Mouse (Mus musculus): ENCODE results near the gene Otulin. TPM values are rescaled to one million over a fixed set of nuclear protein-coding genes. Genes with fewer than 3 reads are reported as not detected.

Otulin gene
- total and polyA plus RNA-seq, 3 experiments = 40.0 to 84.8 (median 80.2) TPM

- Histone ChIP-seq H3K27me3 (replicated peaks) (no peaks in the 10 kb centered on the region), H3K9ac (ENCODE audit: insufficient read depth, low read depth) (no peak overlapping the region), H3K36me3 (replicated peaks in 1 of 2; ENCODE audit: control insufficient read depth in 1 of 2, insufficient read depth in 1 of 2, low read length in 1 of 2) (peaks cover 38 to 85% of the 10 kb centered on the region in 2 experiments), H3K79me2 (replicated peaks; ENCODE audit: control insufficient read depth, extremely low read depth, insufficient read depth, poor library complexity, severe bottlenecking) (no peaks in the 10 kb centered on the region), H3K4me2 (ENCODE audit: insufficient read depth, low read depth, poor library complexity, severe bottlenecking) (peak overlapping the region; percentile 75; the same call in 1 of the 2 replicates), H3K27ac (ENCODE audit: insufficient read depth, low read depth) (peak overlapping the region; percentile 60), H3K9me3 (replicated peaks; ENCODE audit: low read length) (no peaks in the 10 kb centered on the region), H3K4me1 (ENCODE audit: control insufficient read depth in 1 of 2, insufficient read depth in 2 of 2) (peaks cover 15 to 53% of the 10 kb centered on the region in 2 experiments), H3K4me3 (replicated peaks in 1 of 3; ENCODE audit: low read depth in 2 of 3, low read length in 2 of 3, poor library complexity in 1 of 3) (no peak overlapping the region)
- peak; percentile 91 for DNase-seq (ENCODE audit: extremely low read depth)
- in situ Hi-C loops (cut with MboI; ENCODE audit: low pct_ligation_motif_present, low pct_unique_long_range_greater_than_20kb, low sequenced_read_pairs) = no loop called here
- TF ChIP-seq ZC3H11A (IDR thresholded peaks at IDR 0.05; ENCODE audit: low read depth, low read length) (no peak), POLR2A (IDR thresholded peaks at IDR 0.05; ENCODE audit: low read depth, low read length) (no peak), RCOR1 (conservative IDR thresholded peaks at IDR 0.05; ENCODE audit: low read depth, low read length) (0 out of 2 replicates have a peak, but pooled peaks have one; percentile 40), USF2 (conservative IDR thresholded peaks at IDR 0.05; ENCODE audit: low read depth, low read length) (peak; percentile 82), ELF1 (IDR thresholded peaks at IDR 0.05; ENCODE audit: low read depth, low read length) (no peak; the same call in 1 of the 2 replicates), USF1 (IDR thresholded peaks at IDR 0.05; ENCODE audit: low read depth, low read length) (peak; percentile 69), ETS1 (conservative IDR thresholded peaks at IDR 0.05; ENCODE audit: low read depth, low read length) (peak; percentile 97), BHLHE40 (IDR thresholded peaks at IDR 0.05; ENCODE audit: low read depth, low read length) (peak; percentile 95), EP300 (IDR thresholded peaks at IDR 0.05; ENCODE audit: low read length) (peak; percentile 72), MEF2A (IDR thresholded peaks at IDR 0.05; ENCODE audit: borderline replicate concordance, low read depth, low read length) (peak; percentile 96), TCF12 (IDR thresholded peaks at IDR 0.05; ENCODE audit: low read depth, low read length) (peak; percentile 38; the same call in 1 of the 2 replicates), GABPA (IDR thresholded peaks at IDR 0.05; ENCODE audit: insufficient replicate concordance, low read depth, low read length) (no peak), MAFK (IDR thresholded peaks at IDR 0.05; ENCODE audit: insufficient replicate concordance, low read length) (no peak), JUND (conservative IDR thresholded peaks at IDR 0.05; ENCODE audit: low read depth, low read length) (no peak), SIN3A (IDR thresholded peaks at IDR 0.05; ENCODE audit: low read length) (peak; percentile 77; the same call in 1 of the 2 replicates), MAX (IDR thresholded peaks at IDR 0.05; ENCODE audit: low read length) (no peak), IRF4 (IDR thresholded peaks at IDR 0.05; ENCODE audit: low read depth, low read length) (peak; percentile 67), HCFC1 (IDR thresholded peaks at IDR 0.05; ENCODE audit: low read depth, low read length) (no peak)
- dilution Hi-C loops (cut with MboI; ENCODE audit: extremely low pct_ligation_motif_present, extremely low pct_unique_long_range_greater_than_20kb, low sequenced_read_pairs) = no loop called here
These were observed 33.9 kb downstream of the Otulin start for GRCm38 (mm10) chr15:27596463-27597140.

GRCm38 (mm10) chr15:27595560-27595959, 34.9 kb downstream of the Otulin start:
- Histone ChIP-seq H3K4me2 (ENCODE audit: insufficient read depth, low read depth, poor library complexity, severe bottlenecking) (no peak overlapping the region), H3K4me1 (ENCODE audit: control insufficient read depth in 1 of 2, insufficient read depth in 2 of 2) (peaks cover 15 to 53% of the 10 kb centered on the region in 2 experiments), H3K27ac (ENCODE audit: insufficient read depth, low read depth) (peak overlapping the region; percentile 9; the same call in 1 of the 2 replicates), H3K79me2 (replicated peaks; ENCODE audit: control insufficient read depth, extremely low read depth, insufficient read depth, poor library complexity, severe bottlenecking) (no peaks in the 10 kb centered on the region), H3K9me3 (replicated peaks; ENCODE audit: low read length) (no peaks in the 10 kb centered on the region), H3K27me3 (replicated peaks) (no peaks in the 10 kb centered on the region), H3K36me3 (replicated peaks in 1 of 2; ENCODE audit: control insufficient read depth in 1 of 2, insufficient read depth in 1 of 2, low read length in 1 of 2) (peaks cover 39 to 86% of the 10 kb centered on the region in 2 experiments), H3K9ac (ENCODE audit: insufficient read depth, low read depth) (no peak overlapping the region), H3K4me3 (replicated peaks in 1 of 3; ENCODE audit: low read depth in 2 of 3, low read length in 2 of 3, poor library complexity in 1 of 3) (no peak overlapping the region)
- dilution Hi-C loops (cut with MboI; ENCODE audit: extremely low pct_ligation_motif_present, extremely low pct_unique_long_range_greater_than_20kb, low sequenced_read_pairs) = no loop called here
- TF ChIP-seq BHLHE40 (IDR thresholded peaks at IDR 0.05; ENCODE audit: low read depth, low read length) = no peak
- no peak for TF ChIP-seq ZC3H11A (IDR thresholded peaks at IDR 0.05; ENCODE audit: low read depth, low read length)
- no peak for TF ChIP-seq NELFE (IDR thresholded peaks at IDR 0.05; ENCODE audit: low read depth, low read length)
- no peak for TF ChIP-seq POLR2A (IDR thresholded peaks at IDR 0.05; ENCODE audit: low read depth, low read length)
- TF ChIP-seq E2F4 (IDR thresholded peaks at IDR 0.05; ENCODE audit: insufficient replicate concordance, low read depth, low read length) = no peak
- no peak for TF ChIP-seq ZMIZ1 (IDR thresholded peaks at IDR 0.05; ENCODE audit: low read depth, low read length)
- no peak for DNase-seq (ENCODE audit: extremely low read depth)
- in situ Hi-C loops (cut with MboI; ENCODE audit: low pct_ligation_motif_present, low pct_unique_long_range_greater_than_20kb, low sequenced_read_pairs) = no loop called here
